Mouse (Mus musculus) layer of hippocampus, adult 9-11 months (tissue): ENCODE data around the gene Fcho2.

Source experiments
- DNase-seq: peaks from one replicate; pipeline ENCODE4 v3.0.0; 2022

The Fcho2 gene

GRCm38 (mm10) chr13:98803699-98804098 is 11.6 kb downstream of the Fcho2 start:
- DNase-seq: no peak

- DNase-seq: no peak
These were observed 12.3 kb downstream of the Fcho2 start for GRCm38 (mm10) chr13:98802957-98803356.

- DNase-seq: no peak
These were observed 19.7 kb downstream of the Fcho2 start for GRCm38 (mm10) chr13:98795511-98795910.

- DNase-seq: no peak
These were observed 22.4 kb downstream of the Fcho2 start for GRCm38 (mm10) chr13:98792864-98793263.

- no peak for DNase-seq
These were observed 23.6 kb downstream of the Fcho2 start for GRCm38 (mm10) chr13:98791693-98792092.

- DNase-seq: no peak
These were observed 28.1 kb downstream of the Fcho2 start for GRCm38 (mm10) chr13:98786970-98787685.

GRCm38 (mm10) chr13:98777959-98778358 is 37.3 kb downstream of the Fcho2 start:
- DNase-seq: no peak

- no peak for DNase-seq
These were observed 43.8 kb downstream of the Fcho2 start for GRCm38 (mm10) chr13:98771484-98771883.

- DNase-seq: peak; percentile 45
These were observed 46.9 kb downstream of the Fcho2 start for GRCm38 (mm10) chr13:98768329-98768728.

GRCm38 (mm10) chr13:98761771-98762170 is 53.5 kb downstream of the Fcho2 start:
- no peak for DNase-seq

- DNase-seq: no peak
These were observed 59.4 kb downstream of the Fcho2 start for GRCm38 (mm10) chr13:98755886-98756285.

- DNase-seq: no peak
These were observed 70.6 kb downstream of the Fcho2 start for GRCm38 (mm10) chr13:98744679-98745078.

- no peak for DNase-seq
These were observed 71.4 kb downstream of the Fcho2 start for GRCm38 (mm10) chr13:98743829-98744228.

GRCm38 (mm10) chr13:98743214-98743613 is 72.0 kb downstream of the Fcho2 start:
- DNase-seq: no peak

- DNase-seq: no peak
These were observed 77.0 kb downstream of the Fcho2 start for GRCm38 (mm10) chr13:98738213-98738612.

- no peak for DNase-seq
These were observed 82.0 kb downstream of the Fcho2 start for GRCm38 (mm10) chr13:98733292-98733691.

GRCm38 (mm10) chr13:98729271-98730062 is 85.8 kb downstream of the Fcho2 start:
- peak; percentile 32 for DNase-seq

- peak; percentile 27 for DNase-seq
These were observed 88.8 kb downstream of the Fcho2 start for GRCm38 (mm10) chr13:98726494-98726893.

- DNase-seq: no peak
These were observed 91.8 kb downstream of the Fcho2 start for GRCm38 (mm10) chr13:98723430-98723829.

- DNase-seq: no peak
These were observed 93.0 kb downstream of the Fcho2 start for GRCm38 (mm10) chr13:98722296-98722695.

- DNase-seq: no peak
These were observed 99.1 kb downstream of the Fcho2 start for GRCm38 (mm10) chr13:98716176-98716575.

GRCm38 (mm10) chr13:98715443-98715990 is 99.7 kb downstream of the Fcho2 start:
- no peak for DNase-seq

- no peak for DNase-seq
These were observed 104.6 kb downstream of the Fcho2 start for GRCm38 (mm10) chr13:98710655-98711054.

- DNase-seq: no peak
These were observed 105.0 kb downstream of the Fcho2 start for GRCm38 (mm10) chr13:98710236-98710635.
